Mouse (Mus musculus): ENCODE measurements around the gene Kcnma1. TPM values are rescaled to one million over a fixed set of nuclear protein-coding genes. Genes with fewer than 3 reads are reported as not detected.

Gene Kcnma1
- polyA plus RNA-seq, 1 experiment = 0.29 TPM

- WGBS = 70% methylated on average over 3 of the region's 3 CpGs
- no peaks in the 10 kb centered on the region for H3K36me3 ChIP-seq (ENCODE audit: control insufficient read depth, insufficient read depth, low read length)
- no peak for TF ChIP-seq POLR2A (IDR thresholded peaks at IDR 0.05; ENCODE audit: low read depth, low read length)
- no peak for TF ChIP-seq CTCF (IDR thresholded peaks at IDR 0.05; ENCODE audit: extremely low read depth, insufficient read depth, insufficient read length, insufficient replicate concordance)
- H3K4me1 ChIP-seq (ENCODE audit: control insufficient read depth, insufficient read depth, insufficient read length) = no peaks in the 10 kb centered on the region
- H3K4me3 ChIP-seq (ENCODE audit: extremely low read depth, insufficient read depth, insufficient read length) = no peak overlapping the region
- DNase-seq (ENCODE audit: low read depth in 1 of 2, low spot score in 2 of 2) = no peak
- no peaks in the 10 kb centered on the region for H3K27me3 ChIP-seq (ENCODE audit: control insufficient read depth, insufficient read depth, low read length)
- no peak overlapping the region for H3K27ac ChIP-seq (ENCODE audit: insufficient read depth, low read length)
These were observed 642.3 kb downstream of the Kcnma1 start for GRCm38 (mm10) chr14:23372021-23372420.

- no peak for TF ChIP-seq CTCF (IDR thresholded peaks at IDR 0.05; ENCODE audit: extremely low read depth, insufficient read depth, insufficient read length, insufficient replicate concordance)
- TF ChIP-seq POLR2A (IDR thresholded peaks at IDR 0.05; ENCODE audit: low read depth, low read length) = no peak
- H3K27me3 ChIP-seq (ENCODE audit: control insufficient read depth, insufficient read depth, low read length) = no peaks in the 10 kb centered on the region
- no peaks in the 10 kb centered on the region for H3K36me3 ChIP-seq (ENCODE audit: control insufficient read depth, insufficient read depth, low read length)
- 81% methylated on average over 11 of the region's 11 CpGs for WGBS
- H3K4me3 ChIP-seq (ENCODE audit: extremely low read depth, insufficient read depth, insufficient read length) = no peak overlapping the region
- no peak overlapping the region for H3K27ac ChIP-seq (ENCODE audit: insufficient read depth, low read length)
- no peak for DNase-seq (ENCODE audit: low read depth in 1 of 2, low spot score in 2 of 2)
- no peaks in the 10 kb centered on the region for H3K4me1 ChIP-seq (ENCODE audit: control insufficient read depth, insufficient read depth, insufficient read length)
These were observed 653.7 kb downstream of the Kcnma1 start for GRCm38 (mm10) chr14:23360491-23360995.

- WGBS = 89% methylated on average over 6 of the region's 6 CpGs
- DNase-seq (ENCODE audit: low read depth in 1 of 2, low spot score in 2 of 2) = no peak
- Histone ChIP-seq H3K27me3 (ENCODE audit: control insufficient read depth, insufficient read depth, low read length) (no peaks in the 10 kb centered on the region), H3K4me1 (ENCODE audit: control insufficient read depth, insufficient read depth, insufficient read length) (no peaks in the 10 kb centered on the region), H3K4me3 (ENCODE audit: extremely low read depth, insufficient read depth, insufficient read length) (no peak overlapping the region), H3K36me3 (ENCODE audit: control insufficient read depth, insufficient read depth, low read length) (no peaks in the 10 kb centered on the region), H3K27ac (ENCODE audit: insufficient read depth, low read length) (no peak overlapping the region)
- TF ChIP-seq CTCF (IDR thresholded peaks at IDR 0.05; ENCODE audit: extremely low read depth, insufficient read depth, insufficient read length, insufficient replicate concordance) = no peak
- TF ChIP-seq POLR2A (IDR thresholded peaks at IDR 0.05; ENCODE audit: low read depth, low read length) = no peak
These were observed 655.5 kb downstream of the Kcnma1 start for GRCm38 (mm10) chr14:23358776-23359175.

- Histone ChIP-seq H3K27ac (ENCODE audit: insufficient read depth, low read length) (no peak overlapping the region), H3K4me3 (ENCODE audit: extremely low read depth, insufficient read depth, insufficient read length) (no peak overlapping the region), H3K27me3 (ENCODE audit: control insufficient read depth, insufficient read depth, low read length) (no peaks in the 10 kb centered on the region), H3K4me1 (ENCODE audit: control insufficient read depth, insufficient read depth, insufficient read length) (no peaks in the 10 kb centered on the region), H3K36me3 (ENCODE audit: control insufficient read depth, insufficient read depth, low read length) (no peaks in the 10 kb centered on the region)
- no peak for DNase-seq (ENCODE audit: low read depth in 1 of 2, low spot score in 2 of 2)
- TF ChIP-seq POLR2A (IDR thresholded peaks at IDR 0.05; ENCODE audit: low read depth, low read length) (no peak), CTCF (IDR thresholded peaks at IDR 0.05; ENCODE audit: extremely low read depth, insufficient read depth, insufficient read length, insufficient replicate concordance) (no peak)
- 87% methylated on average over 8 of the region's 8 CpGs for WGBS
These were observed 656.6 kb downstream of the Kcnma1 start for GRCm38 (mm10) chr14:23357529-23358278.

- TF ChIP-seq POLR2A (IDR thresholded peaks at IDR 0.05; ENCODE audit: low read depth, low read length) (no peak), CTCF (IDR thresholded peaks at IDR 0.05; ENCODE audit: extremely low read depth, insufficient read depth, insufficient read length, insufficient replicate concordance) (no peak)
- H3K27ac ChIP-seq (ENCODE audit: insufficient read depth, low read length) = no peak overlapping the region
- no peak for DNase-seq (ENCODE audit: low read depth in 1 of 2, low spot score in 2 of 2)
- no peaks in the 10 kb centered on the region for H3K27me3 ChIP-seq (ENCODE audit: control insufficient read depth, insufficient read depth, low read length)
- no peaks in the 10 kb centered on the region for H3K36me3 ChIP-seq (ENCODE audit: control insufficient read depth, insufficient read depth, low read length)
- H3K4me3 ChIP-seq (ENCODE audit: extremely low read depth, insufficient read depth, insufficient read length) = no peak overlapping the region
- no peaks in the 10 kb centered on the region for H3K4me1 ChIP-seq (ENCODE audit: control insufficient read depth, insufficient read depth, insufficient read length)
- WGBS = 86% methylated on average over 3 of the region's 3 CpGs
These were observed 687.5 kb downstream of the Kcnma1 start for GRCm38 (mm10) chr14:23326786-23327185.

- TF ChIP-seq POLR2A (IDR thresholded peaks at IDR 0.05; ENCODE audit: low read depth, low read length) = no peak
- TF ChIP-seq CTCF (IDR thresholded peaks at IDR 0.05; ENCODE audit: extremely low read depth, insufficient read depth, insufficient read length, insufficient replicate concordance) = no peak
- H3K27me3 ChIP-seq (ENCODE audit: control insufficient read depth, insufficient read depth, low read length) = no peaks in the 10 kb centered on the region
- no peak overlapping the region for H3K27ac ChIP-seq (ENCODE audit: insufficient read depth, low read length)
- H3K36me3 ChIP-seq (ENCODE audit: control insufficient read depth, insufficient read depth, low read length) = no peaks in the 10 kb centered on the region
- H3K4me3 ChIP-seq (ENCODE audit: extremely low read depth, insufficient read depth, insufficient read length) = no peak overlapping the region
- no peak for DNase-seq (ENCODE audit: low read depth in 1 of 2, low spot score in 2 of 2)
- H3K4me1 ChIP-seq (ENCODE audit: control insufficient read depth, insufficient read depth, insufficient read length) = no peaks in the 10 kb centered on the region
- 79% methylated on average over 5 of the region's 5 CpGs for WGBS
These were observed 709.0 kb downstream of the Kcnma1 start for GRCm38 (mm10) chr14:23305288-23305687.

- Histone ChIP-seq H3K4me3 (ENCODE audit: extremely low read depth, insufficient read depth, insufficient read length) (no peak overlapping the region), H3K36me3 (ENCODE audit: control insufficient read depth, insufficient read depth, low read length) (no peaks in the 10 kb centered on the region), H3K4me1 (ENCODE audit: control insufficient read depth, insufficient read depth, insufficient read length) (no peaks in the 10 kb centered on the region), H3K27me3 (ENCODE audit: control insufficient read depth, insufficient read depth, low read length) (no peaks in the 10 kb centered on the region), H3K27ac (ENCODE audit: insufficient read depth, low read length) (no peak overlapping the region)
- no peak for TF ChIP-seq CTCF (IDR thresholded peaks at IDR 0.05; ENCODE audit: extremely low read depth, insufficient read depth, insufficient read length, insufficient replicate concordance)
- no peak for TF ChIP-seq POLR2A (IDR thresholded peaks at IDR 0.05; ENCODE audit: low read depth, low read length)
- DNase-seq (ENCODE audit: low read depth in 1 of 2, low spot score in 2 of 2) = no peak
- 88% methylated on average over 2 of the region's 2 CpGs for WGBS
These were observed 713.8 kb downstream of the Kcnma1 start for GRCm38 (mm10) chr14:23300443-23300842.
